Comparison of ENCODE assay signal across 8 mouse cellular contexts in genomic region chr13:97438692-97439091, GRCm38 (mm10).
DNase-seq lines count a peak whose midpoint lies in the region; ATAC-seq lines count a peak whose summit lies in the region.

No protein-coding gene starts in this region.

- H3K27me3 ChIP-seq in intestine, embryonic 16.5 days (replicated peaks; ENCODE audit: control insufficient read depth, insufficient read depth, low read length), result no peaks in the 10 kb centered on the region
- no peaks in the 10 kb centered on the region for H3K27me3 ChIP-seq in neural tube, embryonic 15.5 days (replicated peaks)

- no peak overlapping the region for H3K9ac ChIP-seq in intestine, embryonic 16.5 days (ENCODE audit: low read depth, low read length)
- no peak overlapping the region; the same call in 1 of the 2 replicates for H3K9ac ChIP-seq in neural tube, embryonic 15.5 days (replicated peaks)

- H3K9me3 ChIP-seq in intestine, embryonic 16.5 days (ENCODE audit: control insufficient read depth, low read length), result no peaks in the 10 kb centered on the region
- H3K9me3 ChIP-seq in neural tube, embryonic 15.5 days (replicated peaks), result no peaks in the 10 kb centered on the region

- peak; percentile 66 to 76 for DNase-seq in cerebellum, postnatal 10 days
- DNase-seq in ovary, postnatal 36 days (ENCODE audit: low spot score), result peak; percentile 31
- no peak for DNase-seq in ovary, adult 18-20 months (ENCODE audit: low spot score)
- DNase-seq in thymus, adult 18-20 months, result no peak
- no peak for DNase-seq in lung, postnatal 10 days

- H3K4me3 ChIP-seq in intestine, embryonic 16.5 days (ENCODE audit: low read length), result no peak overlapping the region
- no peak overlapping the region for H3K4me3 ChIP-seq in neural tube, embryonic 15.5 days (replicated peaks)

- H3K36me3 ChIP-seq in intestine, embryonic 16.5 days (ENCODE audit: control insufficient read depth, insufficient read depth, low read length), result no peaks in the 10 kb centered on the region
- H3K36me3 ChIP-seq in neural tube, embryonic 15.5 days, result no peaks in the 10 kb centered on the region

- no peak for ATAC-seq in cerebellum, adult (ENCODE audit: insufficient number of reproducible peaks, low FRiP score, low TSS enrichment)
- no peak for ATAC-seq in intestine, embryonic 16.5 days
- ATAC-seq in neural tube, embryonic 15.5 days (ENCODE audit: low FRiP score), result no peak

- no peak overlapping the region for H3K27ac ChIP-seq in intestine, embryonic 16.5 days (ENCODE audit: low read length)
- peak overlapping the region; percentile 66 for H3K27ac ChIP-seq in neural tube, embryonic 15.5 days (replicated peaks)

- WGBS in intestine, embryonic 16.5 days, result 54% methylated on average over 12 of the region's 12 CpGs
- WGBS in neural tube, embryonic 15.5 days, result 23% methylated on average over 12 of the region's 12 CpGs

- peaks cover 27% of the 10 kb centered on the region for H3K4me1 ChIP-seq in intestine, embryonic 16.5 days (ENCODE audit: control insufficient read depth, insufficient read depth, low read length)
- H3K4me1 ChIP-seq in neural tube, embryonic 15.5 days, result peaks cover 63% of the 10 kb centered on the region

- 0 out of 2 replicates have a peak overlapping the region, but pooled peaks have one; percentile 24 for H3K4me2 ChIP-seq in intestine, embryonic 16.5 days (ENCODE audit: low read depth, low read length)
- peak overlapping the region; percentile 39 for H3K4me2 ChIP-seq in neural tube, embryonic 15.5 days

Comparison
In these comparisons a context has a peak if more than half of its experiments do, and no peak if none do; other contexts are left out.
1. DNase-seq: peak in cerebellum, postnatal 10 days (2 of 2) and ovary, postnatal 36 days (single experiment); none in ovary, adult 18-20 months (single experiment), thymus, adult 18-20 months (0 of 2) and lung, postnatal 10 days (single experiment).